Comparison of ENCODE assay signal across 8 mouse cellular contexts in the genomic region with DNA sequence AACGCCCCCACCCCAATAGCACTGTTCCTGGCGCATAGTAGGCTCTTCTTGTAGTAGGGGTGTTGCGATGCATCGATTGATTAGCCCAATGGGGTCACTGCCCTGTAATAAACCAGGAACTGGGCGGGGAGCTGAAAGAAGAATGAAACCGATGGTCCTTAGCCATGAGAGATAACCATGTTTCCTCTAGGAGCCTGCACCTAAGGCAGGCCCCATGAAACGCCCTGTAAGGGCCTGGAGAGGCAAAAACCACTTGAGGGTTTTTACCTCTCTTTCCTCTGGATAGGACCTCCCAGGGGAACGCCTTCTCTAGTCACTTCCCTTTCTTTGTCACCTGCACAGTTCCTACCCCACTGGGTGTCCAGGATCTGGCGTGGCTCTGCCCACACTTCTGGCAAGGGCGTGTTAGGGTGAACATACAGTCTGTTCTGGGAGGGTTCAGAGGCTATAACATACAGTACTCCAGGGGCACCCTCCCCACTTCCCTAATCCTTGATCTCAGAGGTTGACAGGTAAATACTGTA. TPM values are rescaled to one million over a fixed set of nuclear protein-coding genes. Genes with fewer than 3 reads are reported as not detected.
DNase-seq lines count a peak whose midpoint lies in the region; ATAC-seq lines count a peak whose summit lies in the region.

No protein-coding gene starts in this region.

- DNase-seq in thymus, postnatal 0 days (ENCODE audit: low spot score): peak; percentile 16
- no peak for DNase-seq in thymus, postnatal 25 days
- DNase-seq in liver: peak; percentile 44
- no peak for DNase-seq in adrenal gland, postnatal 25 days
- DNase-seq in kidney, postnatal 36 days: no peak
- no peak for DNase-seq in cerebellum, postnatal 25 days

- H3K27ac ChIP-seq in forebrain, embryonic 12.5 days: peak overlapping the region; percentile 90
- peak overlapping the region; percentile 63; the same call in 1 of the 2 replicates for H3K27ac ChIP-seq in neural tube, embryonic 12.5 days

- peak overlapping the region; percentile 58 for H3K4me2 ChIP-seq in forebrain, embryonic 12.5 days
- peak overlapping the region; percentile 70 for H3K4me2 ChIP-seq in neural tube, embryonic 12.5 days (replicated peaks)

- peak; percentile 19 for ATAC-seq in forebrain, embryonic 12.5 days (ENCODE audit: low FRiP score)
- peak; percentile 7; the same call in 1 of the 2 replicates for ATAC-seq in neural tube, embryonic 12.5 days (ENCODE audit: low FRiP score, low read depth)

- H3K4me1 ChIP-seq in forebrain, embryonic 12.5 days: peaks cover 42% of the 10 kb centered on the region
- peaks cover 34% of the 10 kb centered on the region for H3K4me1 ChIP-seq in neural tube, embryonic 12.5 days

- 12% methylated on average over 10 of the region's 10 CpGs for WGBS in forebrain, embryonic 12.5 days
- 10% methylated on average over 10 of the region's 10 CpGs for WGBS in neural tube, embryonic 12.5 days

- peak overlapping the region; percentile 40 for H3K4me3 ChIP-seq in forebrain, embryonic 12.5 days (replicated peaks)
- H3K4me3 ChIP-seq in neural tube, embryonic 12.5 days: peak overlapping the region; percentile 37

- peak overlapping the region; percentile 61 for H3K9ac ChIP-seq in forebrain, embryonic 12.5 days
- peak overlapping the region; percentile 72 for H3K9ac ChIP-seq in neural tube, embryonic 12.5 days

- no peaks in the 10 kb centered on the region for H3K36me3 ChIP-seq in forebrain, embryonic 12.5 days (replicated peaks)
- H3K36me3 ChIP-seq in neural tube, embryonic 12.5 days: no peaks in the 10 kb centered on the region

- H3K27me3 ChIP-seq in forebrain, embryonic 12.5 days: peaks cover 13% of the 10 kb centered on the region
- peaks cover 10% of the 10 kb centered on the region for H3K27me3 ChIP-seq in neural tube, embryonic 12.5 days (replicated peaks)

- H3K9me3 ChIP-seq in forebrain, embryonic 12.5 days: no peaks in the 10 kb centered on the region
- no peaks in the 10 kb centered on the region for H3K9me3 ChIP-seq in neural tube, embryonic 12.5 days

RNA-seq across cellular contexts. Expression of gene 1600014C23Rik, which starts 3.5 kb away (rescaled TPM):
- polyA plus RNA-seq in thymus, postnatal 0 days (2015; fragmentation: Nextera tagmentation; extraction: Ambion mirVana): not detected in 2 replicates
- 0.83 TPM in 1 of 2 replicates, not detected in the other for polyA plus RNA-seq in forebrain, embryonic 12.5 days (2016; fragmentation: Nextera tagmentation; extraction: Ambion mirVana)
- not detected in 2 replicates for polyA plus RNA-seq in neural tube, embryonic 12.5 days (2016; fragmentation: Nextera tagmentation; extraction: Ambion mirVana)
- not detected in 2 replicates for total RNA-seq in adrenal gland, postnatal 25 days (2021)

RNA-seq across cellular contexts. Expression of gene Tmem63b, which starts 50.4 kb away (rescaled TPM):
- polyA plus RNA-seq in thymus, postnatal 0 days (2015; fragmentation: Nextera tagmentation; extraction: Ambion mirVana): 16.6 and 18.6 TPM in 2 replicates
- polyA plus RNA-seq in forebrain, embryonic 12.5 days (2016; fragmentation: Nextera tagmentation; extraction: Ambion mirVana): 85.7 and 89.3 TPM in 2 replicates
- polyA plus RNA-seq in neural tube, embryonic 12.5 days (2016; fragmentation: Nextera tagmentation; extraction: Ambion mirVana): 106 and 108 TPM in 2 replicates
- 51.6 TPM in 2 replicates for total RNA-seq in adrenal gland, postnatal 25 days (2021)

RNA-seq across cellular contexts. Expression of gene Mrpl14, which starts 51.0 kb away (rescaled TPM):
- polyA plus RNA-seq in thymus, postnatal 0 days (2015; fragmentation: Nextera tagmentation; extraction: Ambion mirVana): 174 and 197 TPM in 2 replicates
- 98.8 and 112 TPM in 2 replicates for polyA plus RNA-seq in forebrain, embryonic 12.5 days (2016; fragmentation: Nextera tagmentation; extraction: Ambion mirVana)
- 101 and 102 TPM in 2 replicates for polyA plus RNA-seq in neural tube, embryonic 12.5 days (2016; fragmentation: Nextera tagmentation; extraction: Ambion mirVana)
- total RNA-seq in adrenal gland, postnatal 25 days (2021): 101 and 124 TPM in 2 replicates

Comparison
In these comparisons a context has a peak if more than half of its experiments do, and no peak if none do; other contexts are left out.
1. DNase-seq: peak in thymus, postnatal 0 days (single experiment) and liver (single experiment); none in thymus, postnatal 25 days (single experiment), adrenal gland, postnatal 25 days (single experiment), kidney, postnatal 36 days (0 of 2) and cerebellum, postnatal 25 days (0 of 2).